Mouse (Mus musculus) limb, embryonic 14.5 days (tissue): Measurements from ENCODE around the gene Large2. TPM values are rescaled to one million over a fixed set of nuclear protein-coding genes. Genes with fewer than 3 reads are reported as not detected.

Experiments
- ATAC-seq: fragments of 200-750 bp; cut with Nextera tagmentation; 2 replicates; pipeline ENCODE4 v1.8.0; 2017; ENCODE audit warnings: low read depth, moderate number of reproducible peaks, moderate TSS enrichment; ENCODE audit not compliant: low FRiP score
- DNase-seq: peaks from one replicate; pipeline ENCODE4 v3.0.0-alpha.2; 2015; ENCODE audit warnings: low spot score
- H3K27ac ChIP-seq: fragments of 300-500 bp; sonication (generic); replicated peaks from 2 replicates; pipeline ENCODE4 v1.5.1; 2014; ENCODE audit warnings: low read depth, mild to moderate bottlenecking, low read length, moderate library complexity, mixed read lengths
- H3K27me3 ChIP-seq: fragments of 300-500 bp; sonication (generic); 2 replicates; pipeline ENCODE4 v1.6.1; 2014; ENCODE audit warnings: low read length, mixed read lengths; ENCODE audit not compliant: control insufficient read depth, insufficient read depth
- H3K36me3 ChIP-seq: fragments of 300-500 bp; sonication (generic); 2 replicates; pipeline ENCODE4 v1.6.1; 2014; ENCODE audit warnings: mild to moderate bottlenecking, low read length, moderate library complexity, mixed read lengths; ENCODE audit not compliant: control insufficient read depth, insufficient read depth
- H3K4me1 ChIP-seq: fragments of 300-500 bp; sonication (generic); 2 replicates; pipeline ENCODE4 v1.6.1; 2014; ENCODE audit warnings: antibody characterized with exemption, low read length, mixed read lengths; ENCODE audit not compliant: control insufficient read depth, insufficient read depth
- H3K4me2 ChIP-seq: fragments of 300-500 bp; sonication (generic); replicated peaks from 2 replicates; pipeline ENCODE4 v1.6.1; 2014; ENCODE audit warnings: low read depth, mild to moderate bottlenecking, low read length, moderate library complexity; ENCODE audit not compliant: severe bottlenecking
- H3K4me3 ChIP-seq: fragments of 300-500 bp; sonication (generic); replicated peaks from 2 replicates; pipeline ENCODE4 v1.5.1; 2014; ENCODE audit warnings: low read length
- H3K9ac ChIP-seq: fragments of 300-500 bp; sonication (generic); 2 replicates; pipeline ENCODE4 v1.6.1; 2014; ENCODE audit warnings: mild to moderate bottlenecking, low read depth, low read length, moderate library complexity; ENCODE audit not compliant: severe bottlenecking
- H3K9me3 ChIP-seq: fragments of 300-500 bp; sonication (generic); 2 replicates; pipeline ENCODE4 v1.6.1; 2016; ENCODE audit warnings: low read length; ENCODE audit not compliant: control insufficient read depth
- POLR2A ChIP-seq: fragments of 200-500 bp; IDR thresholded peaks from 2 replicates; pipeline ENCODE4 v1.8.0; 2012; ENCODE audit warnings: inconsistent platforms, mild to moderate bottlenecking, moderate library complexity, borderline replicate concordance; ENCODE audit not compliant: insufficient read depth, insufficient read length; ENCODE audit errors: extremely low read depth
- WGBS: fragments of 180-500 bp; shearing (Covaris S2); extraction: QIAGEN DNeasy Blood & Tissue Kit; methylation state at CpG from one replicate; pipeline ENCODE4 v1.1.7; 2014; 5-methylcytosine and 5-hydroxymethylcytosine counted together
- polyA plus RNA-seq, 2 experiments: library from polyadenylated mRNA; depleted of rRNA in 1 of 2; stranded (reverse) in 1 of 2; unstranded in 1 of 2; fragments of >200 nt; fragmentation: Nextera tagmentation in 1 of 2; extraction: Ambion mirVana in 1 of 2; gene quantifications; 2 replicates each; pipeline versions ENCODE4 v1.2.1 to v1.2.3; 2012 to 2014

The Large2 gene
- polyA plus RNA-seq, 2 experiments = 16.3 to 32.7 TPM

- Histone ChIP-seq H3K4me2 (no peak overlapping the region), H3K27ac (no peak overlapping the region), H3K9me3 (no peaks in the 10 kb centered on the region), H3K4me3 (no peak overlapping the region), H3K4me1 (peaks cover 7% of the 10 kb centered on the region; the same call in 1 of the 2 replicates), H3K36me3 (peaks cover 68% of the 10 kb centered on the region), H3K9ac (no peak overlapping the region), H3K27me3 (no peaks in the 10 kb centered on the region)
- ATAC-seq = no peak
- 82% methylated on average over 22 of the region's 22 CpGs for WGBS
- DNase-seq = no peak
- no peak for TF ChIP-seq POLR2A
Measured at GRCm38 (mm10) chr2:92385113-92386051, 10.7 kb upstream of the Large2 start.

- no peak for TF ChIP-seq POLR2A
- H3K4me1 ChIP-seq = peaks cover 7% of the 10 kb centered on the region; the same call in 1 of the 2 replicates
- H3K9me3 ChIP-seq = no peaks in the 10 kb centered on the region
- no peaks in the 10 kb centered on the region for H3K27me3 ChIP-seq
- H3K36me3 ChIP-seq = peaks cover 76% of the 10 kb centered on the region
- WGBS = 81% methylated on average over 4 of the region's 4 CpGs
- no peak overlapping the region for H3K4me3 ChIP-seq
- H3K4me2 ChIP-seq = no peak overlapping the region
- DNase-seq = no peak
- no peak overlapping the region for H3K9ac ChIP-seq
- H3K27ac ChIP-seq = no peak overlapping the region
- no peak for ATAC-seq
Measured at GRCm38 (mm10) chr2:92384101-92384500, 9.4 kb upstream of the Large2 start.

DNA sequence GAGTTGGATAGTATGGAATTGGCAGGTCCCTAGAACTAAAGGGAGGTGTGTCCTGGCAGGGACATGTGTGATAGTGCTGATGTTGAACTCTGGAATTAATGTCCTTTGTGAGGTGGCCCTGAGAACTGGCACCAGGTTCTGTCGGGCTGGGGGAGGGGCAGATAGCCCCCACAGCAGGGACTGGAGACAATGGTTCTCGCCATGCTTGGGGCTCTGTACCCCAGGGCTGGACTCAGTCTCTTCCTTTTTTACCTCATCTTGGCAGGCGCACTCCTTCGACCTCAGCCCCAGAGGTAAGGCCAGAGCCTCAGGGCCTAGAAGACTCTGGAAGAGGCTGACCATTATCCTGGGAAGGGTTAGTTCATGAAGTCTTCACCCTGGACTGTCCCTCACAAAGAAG is 8.1 kb upstream of the Large2 start:
- H3K9ac ChIP-seq = no peak overlapping the region
- TF ChIP-seq POLR2A = no peak
- H3K4me2 ChIP-seq = no peak overlapping the region
- no peak overlapping the region for H3K27ac ChIP-seq
- no peaks in the 10 kb centered on the region for H3K27me3 ChIP-seq
- no peaks in the 10 kb centered on the region for H3K4me1 ChIP-seq
- no peak for ATAC-seq
- no peak overlapping the region for H3K4me3 ChIP-seq
- peaks cover 83% of the 10 kb centered on the region for H3K36me3 ChIP-seq
- WGBS = 80% methylated on average over 4 of the region's 4 CpGs
- DNase-seq = no peak
- H3K9me3 ChIP-seq = no peaks in the 10 kb centered on the region

- Histone ChIP-seq H3K27ac (no peak within 1 kb of the TSS), H3K9ac (no peak within 1 kb of the TSS), H3K4me1 (no peaks in the 10 kb centered on the region), H3K4me2 (no peak within 1 kb of the TSS), H3K36me3 (peaks cover 80% of the 10 kb centered on the region), H3K4me3 (no peak within 1 kb of the TSS), H3K9me3 (no peaks in the 10 kb centered on the region), H3K27me3 (no peaks in the 10 kb centered on the region)
- ATAC-seq (no peak), DNase-seq (no peak)
- TF ChIP-seq POLR2A = no peak
- 83% methylated on average over 5 of the region's 5 CpGs for WGBS
Measured at GRCm38 (mm10) chr2:92381901-92382588, 7.4 kb upstream of the Large2 start, which contains the start of gene 1700029I15Rik. 1700029I15Rik (plus strand) TSS chr2:92382538.

- Histone ChIP-seq H3K4me2 (no peak overlapping the region), H3K4me1 (peaks cover 2% of the 10 kb centered on the region; the same call in 1 of the 2 replicates), H3K9me3 (no peaks in the 10 kb centered on the region), H3K27me3 (no peaks in the 10 kb centered on the region), H3K9ac (no peak overlapping the region), H3K27ac (no peak overlapping the region), H3K36me3 (peaks cover 71% of the 10 kb centered on the region), H3K4me3 (no peak overlapping the region)
- 87% methylated on average over 5 of the region's 5 CpGs for WGBS
- DNase-seq (no peak), ATAC-seq (no peak)
- TF ChIP-seq POLR2A = no peak
Measured at GRCm38 (mm10) chr2:92381161-92381560, 6.5 kb upstream of the Large2 start.
